In genomic region chr14:89236501-89236900, GRCm38 (mm10) we compare ENCODE assay signal across 19 mouse cellular contexts.
"Had no signal": no experiment of that assay in that cellular context is flagged by ENCODE, and none has a peak within 500 bp of the region (broad histone marks: within the 10 kb centered on the region; RNA-seq: fewer than 3 reads in every experiment).

No protein-coding gene starts in this region.

- DNase-seq: kidney, adult 8-10 months; kidney, postnatal 10 days; kidney, postnatal 36 days; layer of hippocampus, postnatal 36 days; lung, embryonic 14.5 days; right cerebral cortex, adult 18-20 months; right cerebral cortex, postnatal 14 days; right cerebral cortex, postnatal 4 days; thymus, postnatal 25 days had no signal

- H3K4me3 ChIP-seq: kidney, embryonic 15.5 days; left cerebral cortex, adult 2 months; midbrain, embryonic 12.5 days; midbrain, embryonic 15.5 days; neural tube, embryonic 12.5 days; neural tube, embryonic 15.5 days; stomach, embryonic 15.5 days had no signal

- H3K9ac ChIP-seq: kidney, embryonic 15.5 days; lung, embryonic 14.5 days; midbrain, embryonic 12.5 days; midbrain, embryonic 15.5 days; neural tube, embryonic 12.5 days; neural tube, embryonic 15.5 days; stomach, embryonic 15.5 days had no signal

- H3K36me3 ChIP-seq: kidney, embryonic 15.5 days; midbrain, embryonic 12.5 days; midbrain, embryonic 15.5 days; neural tube, embryonic 12.5 days; neural tube, embryonic 15.5 days; stomach, embryonic 15.5 days had no signal

- ATAC-seq: intestine, postnatal 0 days; lung, postnatal 0 days; midbrain, embryonic 15.5 days had no signal

- H3K27ac ChIP-seq: kidney, embryonic 15.5 days; left cerebral cortex, adult 2 months; macrophage; midbrain, embryonic 12.5 days; midbrain, embryonic 15.5 days; neural tube, embryonic 12.5 days; neural tube, embryonic 15.5 days; stomach, embryonic 15.5 days had no signal

- H3K9me3 ChIP-seq: kidney, embryonic 15.5 days; midbrain, embryonic 12.5 days; midbrain, embryonic 15.5 days; neural tube, embryonic 12.5 days; neural tube, embryonic 15.5 days; stomach, embryonic 15.5 days had no signal

- H3K27me3 ChIP-seq: kidney, embryonic 15.5 days; midbrain, embryonic 12.5 days; midbrain, embryonic 15.5 days; neural tube, embryonic 12.5 days; neural tube, embryonic 15.5 days; stomach, embryonic 15.5 days had no signal

- H3K4me1 ChIP-seq: kidney, embryonic 15.5 days; midbrain, embryonic 12.5 days; midbrain, embryonic 15.5 days; neural tube, embryonic 12.5 days; neural tube, embryonic 15.5 days; stomach, embryonic 15.5 days had no signal

- H3K4me2 ChIP-seq: kidney, embryonic 15.5 days; lung, embryonic 14.5 days; midbrain, embryonic 12.5 days; midbrain, embryonic 15.5 days; neural tube, embryonic 12.5 days; neural tube, embryonic 15.5 days; stomach, embryonic 15.5 days had no signal
